Mouse (Mus musculus) CD4-positive naive resting alpha-beta T cell, adult 57 days (primary cell): ENCODE measurements around the gene Adgrg1. TPM values are rescaled to one million over a fixed set of nuclear protein-coding genes. Genes with fewer than 3 reads are reported as not detected.

Experiments used
- total RNA-seq: library from RNA; stranded (reverse); gene quantifications from one replicate; pipeline ENCODE4 v1.2.4, GENCODE M21; 2023

Adgrg1 gene
- 2.0 TPM for total RNA-seq

GRCm38 (mm10) chr8:94974467-94975165 is at the start of gene Adgrg1:
Gene Adgrg1 (plus strand): TSS chr8:94974751.

GRCm38 (mm10) chr8:95017451-95017850 is 42.9 kb downstream of the Adgrg1 start, which contains the start of gene Adgrg3:
Gene Adgrg3 (plus strand): TSS chr8:95017692.

GRCm38 (mm10) chr8:95054927-95055510 is 80.5 kb downstream of the Adgrg1 start, which contains the start of gene Drc7:
Gene Drc7 (plus strand): TSS chr8:95055103.

Other genes starting within 250 kb of the Adgrg1 start
- gene Ccl22, start 229.2 kb upstream of the Adgrg1 start, total RNA-seq = 0.59 TPM
- gene Cx3cl1, start 202.7 kb upstream of the Adgrg1 start, total RNA-seq = not detected
- gene Ccl17, start 164.3 kb upstream of the Adgrg1 start, total RNA-seq = not detected
- gene Coq9, start 136.4 kb upstream of the Adgrg1 start, total RNA-seq = 33.6 TPM
- 57.2 TPM for gene Ciapin1, start 136.4 kb upstream of the Adgrg1 start, total RNA-seq
- gene Polr2c, start 117.3 kb upstream of the Adgrg1 start, total RNA-seq = 61.2 TPM
- gene Dok4, start 98.4 kb upstream of the Adgrg1 start, total RNA-seq = 1.7 TPM
- 3.1 TPM for gene Ccdc102a, start 56.7 kb upstream of the Adgrg1 start, total RNA-seq
- gene Adgrg5, start 51.1 kb upstream of the Adgrg1 start, total RNA-seq = 2.7 TPM
- gene Adgrg3, start 42.9 kb downstream of the Adgrg1 start, total RNA-seq = 8.7 TPM
- not detected for gene Drc7, start 80.4 kb downstream of the Adgrg1 start, total RNA-seq
- gene Katnb1, start 106.4 kb downstream of the Adgrg1 start, total RNA-seq = 11.9 TPM
- gene Kifc3, start 228.1 kb downstream of the Adgrg1 start, total RNA-seq = 4.4 TPM